Mouse (Mus musculus) neural tube, embryonic 14.5 days (tissue): ENCODE measurements around the gene Gm38392. TPM values are rescaled to one million over a fixed set of nuclear protein-coding genes. Genes with fewer than 3 reads are reported as not detected.

ENCODE experiments used
- ATAC-seq: fragments of 200-750 bp; cut with Nextera tagmentation; 2 replicates; pipeline ENCODE4 v1.8.0; 2017; ENCODE audit warnings: low read depth, mild to moderate bottlenecking, moderate TSS enrichment, moderate library complexity
- H3K27ac ChIP-seq: fragments of 300-500 bp; sonication (generic); 2 replicates; pipeline ENCODE4 v1.5.1; 2014; ENCODE audit warnings: low read depth, mild to moderate bottlenecking, control low read depth, low read length, moderate library complexity, mixed read lengths
- H3K27me3 ChIP-seq: fragments of 300-500 bp; sonication (generic); 2 replicates; pipeline ENCODE4 v1.6.1; 2014; ENCODE audit warnings: low read length; ENCODE audit not compliant: control insufficient read depth, insufficient read depth
- H3K36me3 ChIP-seq: fragments of 300-500 bp; sonication (generic); 2 replicates; pipeline ENCODE4 v1.6.1; 2014; ENCODE audit warnings: low read length, mixed read lengths; ENCODE audit not compliant: control insufficient read depth, insufficient read depth
- H3K4me1 ChIP-seq: fragments of 300-500 bp; sonication (generic); 2 replicates; pipeline ENCODE4 v1.6.1; 2014; ENCODE audit warnings: low read length; ENCODE audit not compliant: control insufficient read depth, insufficient read depth
- H3K4me2 ChIP-seq: fragments of 300-500 bp; sonication (generic); 2 replicates; pipeline ENCODE4 v1.6.1; 2014; ENCODE audit warnings: mild to moderate bottlenecking, low read depth, low read length, control low read depth
- H3K4me3 ChIP-seq: fragments of 300-500 bp; sonication (generic); 2 replicates; pipeline ENCODE4 v1.5.1; 2014; ENCODE audit warnings: low read depth, low read length, control low read depth, mixed read lengths
- H3K9ac ChIP-seq: fragments of 300-500 bp; sonication (generic); replicated peaks from 2 replicates; pipeline ENCODE4 v1.6.1; 2014; ENCODE audit warnings: low read depth, mild to moderate bottlenecking, control low read depth, low read length, mixed read lengths
- H3K9me3 ChIP-seq: fragments of 300-500 bp; sonication (generic); 2 replicates; pipeline ENCODE4 v1.6.1; 2016; ENCODE audit warnings: low read length; ENCODE audit not compliant: control insufficient read depth
- WGBS: fragments of 180-500 bp; shearing (Covaris S2); extraction: QIAGEN DNeasy Blood & Tissue Kit; methylation state at CpG from one replicate; pipeline ENCODE4 v1.1.7; 2014; 5-methylcytosine and 5-hydroxymethylcytosine counted together
- polyA plus RNA-seq: library from polyadenylated mRNA; unstranded; fragments of >200 nt; fragmentation: Nextera tagmentation; extraction: Ambion mirVana; gene quantifications from 2 replicates; pipeline ENCODE4 v1.2.1, GENCODE M21; 2014

Gm38392 gene
- polyA plus RNA-seq, 1 experiment from 2014 or later: 0.72 TPM

DNA sequence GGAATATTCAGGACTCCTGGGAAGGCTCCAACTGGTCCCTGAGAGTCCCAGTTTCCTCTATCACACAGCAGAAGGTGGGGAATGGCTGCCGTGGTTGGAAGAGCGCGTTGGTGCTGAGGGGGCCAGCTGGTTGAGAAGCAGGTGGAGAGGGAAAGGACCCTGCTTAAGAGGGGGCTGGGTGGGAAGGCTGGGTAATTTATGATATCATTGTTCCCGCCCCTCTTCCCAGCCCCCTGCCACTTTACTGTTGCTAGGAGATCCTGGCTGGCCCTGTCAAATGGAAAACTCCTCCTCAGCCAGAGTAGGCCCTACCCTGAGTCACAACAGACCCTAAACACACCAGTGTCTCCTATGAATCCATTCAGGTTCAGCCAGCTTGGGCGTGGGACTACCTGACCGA is 59.0 kb downstream of the Gm38392 start:
- 4% methylated on average over 6 of the region's 6 CpGs for WGBS
- Histone ChIP-seq H3K27me3 (no peaks in the 10 kb centered on the region), H3K4me2 (peak overlapping the region; percentile 16; the same call in 1 of the 2 replicates), H3K4me3 (no peak overlapping the region), H3K9me3 (no peaks in the 10 kb centered on the region), H3K4me1 (peaks cover 63% of the 10 kb centered on the region), H3K9ac (no peak overlapping the region), H3K27ac (peak overlapping the region; percentile 89), H3K36me3 (peaks cover 57% of the 10 kb centered on the region)
- ATAC-seq: peak; percentile 10; the same call in 1 of the 2 replicates

DNA sequence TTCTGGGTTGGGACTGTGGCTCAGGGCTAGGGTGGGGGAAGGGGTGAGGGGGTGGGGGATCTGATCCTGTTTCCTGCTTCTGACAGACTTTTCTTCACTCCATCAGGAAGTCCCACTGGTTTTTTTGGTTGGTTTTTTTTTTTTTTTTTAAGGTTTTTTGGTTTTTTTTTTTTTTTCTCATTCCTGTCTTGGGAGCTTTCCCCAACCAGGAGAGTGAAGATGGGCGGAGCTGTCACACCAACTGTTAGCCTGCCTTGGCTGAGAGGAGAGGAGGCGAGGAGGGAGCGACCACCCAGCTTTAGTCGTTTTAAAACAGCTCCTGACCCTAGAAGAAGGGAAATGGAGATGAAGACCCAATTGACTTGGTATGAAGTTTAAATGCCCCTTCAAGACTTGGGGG is 59.8 kb downstream of the Gm38392 start:
- peaks cover 61% of the 10 kb centered on the region for H3K36me3 ChIP-seq

DNA sequence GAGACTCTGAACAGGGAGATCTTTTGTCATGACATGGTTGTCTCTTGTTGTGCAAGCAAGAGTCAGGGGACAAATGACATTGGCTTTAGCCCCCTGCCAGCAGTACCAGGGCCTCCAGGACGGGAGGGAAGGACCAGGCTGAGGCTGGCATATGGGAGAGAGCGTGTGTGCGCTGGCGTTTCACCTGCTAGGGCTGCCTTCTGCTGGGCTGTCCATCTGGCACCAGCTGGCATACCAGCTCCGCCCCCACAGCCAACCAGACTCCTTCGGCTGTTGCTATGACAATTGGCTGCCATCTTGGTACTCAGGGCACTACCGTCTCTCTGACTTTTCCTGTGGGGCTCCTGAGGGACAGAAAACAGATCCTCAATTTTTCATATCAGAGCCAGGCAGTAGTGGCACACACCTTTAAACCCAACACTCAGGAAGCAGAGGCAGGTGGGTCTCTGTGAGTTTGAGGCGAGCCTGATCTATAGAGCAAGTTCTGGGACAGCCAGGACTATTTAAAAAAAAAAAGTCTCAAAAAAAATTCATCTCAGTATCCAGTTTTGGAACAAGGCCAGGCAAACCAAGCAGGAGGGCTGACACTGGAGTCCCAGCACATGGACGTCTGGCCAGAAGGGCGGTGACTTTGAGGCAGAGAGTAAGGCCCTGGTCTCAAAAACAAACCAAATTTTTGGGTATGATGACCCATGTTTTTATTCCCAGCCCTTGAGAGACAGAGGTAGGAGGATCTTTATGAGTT is 60.7 kb downstream of the Gm38392 start:
- ATAC-seq: peak; percentile 16; the same call in 1 of the 2 replicates
- Histone ChIP-seq H3K4me2 (no peak overlapping the region), H3K4me3 (no peak overlapping the region), H3K36me3 (peaks cover 61% of the 10 kb centered on the region), H3K27ac (peak overlapping the region; percentile 89), H3K27me3 (no peaks in the 10 kb centered on the region), H3K9ac (no peak overlapping the region), H3K9me3 (no peaks in the 10 kb centered on the region), H3K4me1 (peaks cover 65% of the 10 kb centered on the region)
- WGBS: 46% methylated on average over 10 of the region's 10 CpGs

More for the DNA sequence above, 59.8 kb downstream of the Gm38392 start:
- Histone ChIP-seq H3K9me3 (no peaks in the 10 kb centered on the region), H3K27ac (peak overlapping the region; percentile 89), H3K27me3 (no peaks in the 10 kb centered on the region), H3K9ac (no peak overlapping the region), H3K4me3 (no peak overlapping the region), H3K4me1 (peaks cover 68% of the 10 kb centered on the region), H3K4me2 (peak overlapping the region; percentile 16; the same call in 1 of the 2 replicates)
- WGBS: 12% methylated on average over 4 of the region's 4 CpGs
- no peak for ATAC-seq

DNA sequence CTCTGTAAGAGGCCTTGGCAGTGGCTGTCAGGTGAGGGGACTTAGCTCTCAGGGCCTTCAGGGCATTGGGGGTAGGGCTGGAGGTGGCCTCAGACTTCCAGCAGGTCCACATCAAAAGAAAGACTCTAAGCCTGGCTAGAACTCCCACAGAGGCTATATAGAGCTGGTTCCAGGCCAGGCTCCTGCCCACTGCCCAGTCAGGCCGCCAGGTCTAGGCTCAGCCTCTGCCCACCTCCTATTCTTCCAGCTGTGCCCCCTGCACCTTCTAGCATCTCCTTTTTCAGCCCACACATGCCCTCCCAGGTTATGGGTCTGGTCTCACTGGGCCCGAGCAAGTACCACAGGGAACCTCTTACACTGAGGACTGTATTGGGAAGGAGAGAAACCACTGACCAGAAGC is 62.1 kb downstream of the Gm38392 start:
- Histone ChIP-seq H3K27me3 (no peaks in the 10 kb centered on the region), H3K4me3 (no peak overlapping the region), H3K36me3 (peaks cover 57% of the 10 kb centered on the region), H3K9me3 (no peaks in the 10 kb centered on the region), H3K4me1 (peaks cover 64% of the 10 kb centered on the region), H3K4me2 (no peak overlapping the region), H3K9ac (no peak overlapping the region), H3K27ac (peak overlapping the region; percentile 89)
- ATAC-seq: no peak
- 50% methylated on average over 2 of the region's 2 CpGs for WGBS

DNA sequence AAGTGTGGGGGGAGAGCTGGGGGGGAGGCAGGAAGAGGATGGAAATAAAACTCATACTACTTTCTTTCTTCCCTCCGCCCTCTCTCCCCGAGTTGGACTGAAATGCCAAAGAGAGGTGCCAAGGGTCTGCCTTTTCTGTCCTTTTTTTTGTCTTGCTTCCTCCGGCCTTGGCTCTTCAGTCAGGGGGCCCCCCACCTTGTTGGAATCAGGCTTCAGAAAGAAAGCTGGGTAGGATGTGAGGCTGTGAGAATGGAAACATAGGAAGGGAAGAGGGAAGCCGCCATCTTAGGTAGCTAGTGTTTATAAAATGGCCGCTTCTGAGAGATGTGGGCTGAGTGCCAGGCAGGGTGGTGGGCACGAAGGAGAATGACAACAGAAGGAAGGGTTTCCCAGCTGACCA is 64.6 kb downstream of the Gm38392 start:
- Histone ChIP-seq H3K4me1 (peaks cover 53% of the 10 kb centered on the region), H3K4me2 (peak overlapping the region; percentile 26; the same call in 1 of the 2 replicates)

DNA sequence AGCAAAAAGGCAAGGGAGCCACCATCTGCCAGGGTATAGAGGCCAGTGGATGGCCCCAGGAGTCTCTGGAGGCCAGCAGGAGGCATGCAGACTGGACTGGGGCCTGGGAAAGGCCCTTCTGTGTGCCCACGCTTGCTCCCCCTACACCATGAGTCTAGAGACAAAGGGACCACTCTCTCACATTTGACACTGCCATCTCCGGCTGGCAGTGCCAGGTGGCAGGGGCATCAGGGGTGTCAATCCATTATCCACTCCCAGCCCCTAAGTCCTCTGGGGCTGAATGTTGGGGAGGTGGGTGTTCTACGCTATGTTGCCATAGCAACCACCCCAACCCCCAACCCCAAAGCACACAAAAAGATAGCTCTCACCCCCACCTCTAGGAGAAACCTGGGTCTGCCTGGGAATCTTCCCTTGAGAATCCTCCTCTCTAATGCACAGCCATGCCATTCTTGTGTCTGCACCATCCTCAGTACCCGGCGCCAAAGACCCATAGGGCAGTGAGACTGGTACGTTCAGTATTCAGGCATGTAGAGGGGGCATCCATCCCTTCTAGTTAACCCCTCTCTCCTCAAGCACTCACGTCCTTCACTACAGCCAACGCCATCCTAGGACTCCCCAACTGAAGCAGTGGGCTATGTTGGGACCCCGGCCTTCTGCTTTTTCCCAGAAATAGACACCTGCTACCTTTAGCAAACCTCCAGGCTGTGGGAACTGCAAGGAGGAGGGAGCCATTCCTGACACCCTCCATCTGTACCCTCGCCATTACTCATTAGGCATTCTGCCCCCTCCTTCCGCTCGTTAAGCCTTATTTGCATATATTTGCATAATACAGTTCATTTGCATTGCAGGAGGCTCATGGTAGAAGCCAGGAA is 65.3 kb downstream of the Gm38392 start:
- Histone ChIP-seq H3K27me3 (no peaks in the 10 kb centered on the region), H3K27ac (peak overlapping the region; percentile 89), H3K9ac (peak overlapping the region; percentile 56), H3K4me3 (no peak overlapping the region), H3K9me3 (no peaks in the 10 kb centered on the region), H3K4me2 (peak overlapping the region; percentile 93), H3K4me1 (peaks cover 51% of the 10 kb centered on the region), H3K36me3 (peaks cover 39% of the 10 kb centered on the region)
- ATAC-seq: peak; percentile 73
- WGBS: 20% methylated on average over 12 of the region's 12 CpGs

More for the DNA sequence above, 64.6 kb downstream of the Gm38392 start:
- Histone ChIP-seq H3K27ac (peak overlapping the region; percentile 89), H3K27me3 (no peaks in the 10 kb centered on the region), H3K4me3 (no peak overlapping the region), H3K36me3 (peaks cover 42% of the 10 kb centered on the region), H3K9ac (no peak overlapping the region; the same call in 1 of the 2 replicates), H3K9me3 (no peaks in the 10 kb centered on the region)
- WGBS: 44% methylated on average over 6 of the region's 6 CpGs
- ATAC-seq: peak; percentile 6

DNA sequence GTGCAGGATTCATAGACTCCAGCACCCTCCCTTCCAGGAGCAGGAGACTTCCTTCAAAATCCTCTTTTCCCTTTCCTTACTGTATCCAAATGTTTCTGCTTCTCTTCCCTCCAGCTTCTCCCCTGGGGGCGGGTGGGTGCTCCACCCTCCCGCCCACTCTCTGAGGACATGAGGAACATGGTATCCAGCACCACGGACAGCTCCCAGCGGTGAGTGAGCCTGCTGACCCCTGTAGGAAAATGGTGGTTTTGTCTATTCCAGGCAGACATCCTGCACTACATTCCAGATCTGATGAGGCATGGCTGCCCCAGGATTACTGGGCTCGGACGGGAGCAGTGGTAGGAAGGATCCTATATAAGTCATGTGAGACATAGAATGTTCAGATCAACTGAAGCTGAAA is 66.2 kb downstream of the Gm38392 start:
- Histone ChIP-seq H3K36me3 (peaks cover 31% of the 10 kb centered on the region), H3K4me3 (peak overlapping the region; percentile 3; the same call in 1 of the 2 replicates), H3K9ac (peak overlapping the region; percentile 56), H3K27ac (peak overlapping the region; percentile 89), H3K9me3 (no peaks in the 10 kb centered on the region), H3K4me1 (peaks cover 50% of the 10 kb centered on the region), H3K4me2 (peak overlapping the region; percentile 93), H3K27me3 (no peaks in the 10 kb centered on the region)
- no peak for ATAC-seq
- 4% methylated on average over 6 of the region's 6 CpGs for WGBS

DNA sequence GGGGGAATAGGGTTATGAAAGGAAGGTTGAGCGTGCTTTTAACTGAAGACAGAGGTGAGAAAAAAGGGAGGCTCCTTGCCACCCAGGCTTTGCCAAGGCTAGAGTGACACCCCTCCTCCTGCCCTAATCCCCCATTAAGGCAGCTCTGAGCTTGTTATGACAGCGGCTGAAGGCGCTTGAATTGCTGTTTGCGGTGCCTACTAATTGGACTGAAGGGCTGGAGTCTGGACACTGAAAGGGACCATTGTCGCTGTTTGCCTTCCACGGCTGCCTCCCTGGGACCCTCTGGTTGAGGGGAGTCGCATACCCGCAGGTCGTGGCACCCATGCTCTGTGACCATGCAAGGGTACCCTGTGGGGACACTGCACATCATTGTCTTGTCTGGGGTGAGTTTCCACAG is 67.1 kb downstream of the Gm38392 start:
- Histone ChIP-seq H3K27ac (peak overlapping the region; percentile 89), H3K4me2 (peak overlapping the region; percentile 93), H3K4me3 (peak overlapping the region; percentile 22), H3K9ac (peak overlapping the region; percentile 56), H3K4me1 (peaks cover 44% of the 10 kb centered on the region), H3K27me3 (no peaks in the 10 kb centered on the region), H3K9me3 (no peaks in the 10 kb centered on the region), H3K36me3 (peaks cover 25% of the 10 kb centered on the region)
- 6% methylated on average over 9 of the region's 9 CpGs for WGBS
- no peak for ATAC-seq
